29 mouse cellular contexts compared by ENCODE assay signal in the genomic region with DNA sequence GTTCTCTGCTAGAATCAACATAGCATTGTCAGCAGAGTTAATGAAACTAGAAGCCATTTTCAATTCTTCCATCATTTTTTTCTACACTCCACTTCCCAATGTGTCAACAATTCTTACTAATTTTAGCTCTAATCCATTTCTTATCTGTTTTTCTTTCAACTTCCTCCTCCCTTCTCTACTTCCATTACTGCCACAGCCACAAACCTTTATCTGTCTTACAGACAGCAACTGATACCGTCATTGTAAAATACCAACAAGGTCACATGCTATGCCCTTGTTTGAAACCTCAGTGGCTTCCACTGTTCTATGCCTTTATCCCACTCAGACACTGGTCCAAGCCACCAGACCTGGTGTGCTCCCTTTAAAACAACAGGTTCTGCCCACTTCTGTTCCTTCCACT. TPM values are rescaled to one million over a fixed set of nuclear protein-coding genes. Genes with fewer than 3 reads are reported as not detected.
A peak's percentile ranks its signal among the peaks of the same experiment; 100 is the strongest.
DNase-seq lines count a peak whose midpoint lies in the region; ATAC-seq and TF ChIP-seq lines count a peak whose summit lies in the region.
"Had no signal": no experiment of that assay in that cellular context is flagged by ENCODE, and none has a peak within 500 bp of the region (broad histone marks: within the 10 kb centered on the region; RNA-seq: fewer than 3 reads in every experiment).

No protein-coding gene starts in this region.

- H3K9ac ChIP-seq in heart, embryonic 12.5 days: no peak overlapping the region
- H3K9ac ChIP-seq in intestine, embryonic 15.5 days: no peak overlapping the region
- H3K9ac ChIP-seq: forebrain, embryonic 13.5 days; liver, embryonic 15.5 days; lung, embryonic 15.5 days; midbrain, embryonic 12.5 days had no signal

- H3K27me3 ChIP-seq in heart, embryonic 12.5 days (replicated peaks): no peaks in the 10 kb centered on the region
- H3K27me3 ChIP-seq in G1E (ENCODE audit: insufficient read depth, low read length): no peaks in the 10 kb centered on the region
- no peaks in the 10 kb centered on the region for H3K27me3 ChIP-seq in intestine, embryonic 15.5 days (replicated peaks)
- H3K27me3 ChIP-seq: forebrain, embryonic 13.5 days; liver, embryonic 15.5 days; lung, embryonic 15.5 days; midbrain, embryonic 12.5 days had no signal

- no peak for ATAC-seq in heart, embryonic 12.5 days (ENCODE audit: insufficient number of reproducible peaks, low FRiP score)
- ATAC-seq in G1E (ENCODE audit: extremely low read depth, insufficient number of reproducible peaks, low FRiP score, poor library complexity, severe bottlenecking): peak; percentile 90
- ATAC-seq in intestine, embryonic 15.5 days: peak; percentile 66; the same call in 1 of the 2 replicates
- ATAC-seq in megakaryocyte-erythroid progenitor cell, adult 5-6 weeks (replicated peaks; ENCODE audit: low FRiP score, low TSS enrichment, poor library complexity, severe bottlenecking): peak; percentile 50
- ATAC-seq: forebrain, embryonic 13.5 days; hindbrain, embryonic 16.5 days had no signal

- 0 out of 2 replicates have a peak overlapping the region, but pooled peaks have one; percentile 10 for H3K4me2 ChIP-seq in heart, embryonic 12.5 days
- H3K4me2 ChIP-seq in intestine, embryonic 15.5 days (replicated peaks): no peak overlapping the region
- H3K4me2 ChIP-seq: forebrain, embryonic 13.5 days; liver, embryonic 15.5 days; lung, embryonic 15.5 days; midbrain, embryonic 12.5 days had no signal

- H3K36me3 ChIP-seq in heart, embryonic 12.5 days: peaks cover 17% of the 10 kb centered on the region
- peaks cover 64% of the 10 kb centered on the region for H3K36me3 ChIP-seq in G1E (replicated peaks)
- H3K36me3 ChIP-seq in intestine, embryonic 15.5 days: 0 out of 2 replicates have a peak, but pooled peaks cover 4% of the 10 kb centered on the region

- H3K27ac ChIP-seq in heart, embryonic 12.5 days (ENCODE audit: poor library complexity, severe bottlenecking): peak overlapping the region; percentile 75
- 0 out of 2 replicates have a peak overlapping the region, but pooled peaks have one; percentile 23 for H3K27ac ChIP-seq in intestine, embryonic 15.5 days
- H3K27ac ChIP-seq: forebrain, embryonic 13.5 days; limb, embryonic 10.5 days; liver, embryonic 15.5 days; lung, embryonic 15.5 days; midbrain, embryonic 12.5 days had no signal

- no peak overlapping the region for H3K4me3 ChIP-seq in heart, embryonic 12.5 days
- H3K4me3 ChIP-seq in G1E (ENCODE audit: low read depth, low read length): no peak overlapping the region
- no peak overlapping the region for H3K4me3 ChIP-seq in intestine, embryonic 15.5 days (replicated peaks)
- H3K4me3 ChIP-seq: forebrain, embryonic 13.5 days; limb, embryonic 10.5 days; liver, embryonic 15.5 days; lung, embryonic 15.5 days; midbrain, embryonic 12.5 days had no signal

- H3K4me1 ChIP-seq in heart, embryonic 12.5 days (replicated peaks): peaks cover 18% of the 10 kb centered on the region
- peaks cover 43% of the 10 kb centered on the region for H3K4me1 ChIP-seq in G1E (ENCODE audit: insufficient read depth, low read depth, low read length)
- H3K4me1 ChIP-seq in intestine, embryonic 15.5 days (replicated peaks): no peaks in the 10 kb centered on the region
- H3K4me1 ChIP-seq: limb, embryonic 10.5 days; midbrain, embryonic 12.5 days had no signal

- no peak for TF ChIP-seq CTCF in G1E (IDR thresholded peaks at IDR 0.05; ENCODE audit: low read depth, low read length)

- intact Hi-C loops in heart, postnatal 10 days (cut with DNase I): no loop called here

- WGBS in heart, embryonic 12.5 days: 2% methylated on average over 1 of the region's 1 CpGs
- 51% methylated on average over 1 of the region's 1 CpGs for WGBS in intestine, embryonic 15.5 days

- H3K9me3 ChIP-seq in heart, embryonic 12.5 days (replicated peaks): no peaks in the 10 kb centered on the region
- H3K9me3 ChIP-seq in G1E (replicated peaks): no peaks in the 10 kb centered on the region
- no peaks in the 10 kb centered on the region for H3K9me3 ChIP-seq in intestine, embryonic 15.5 days
- H3K9me3 ChIP-seq: forebrain, embryonic 13.5 days; limb, embryonic 10.5 days; liver, embryonic 15.5 days; lung, embryonic 15.5 days; midbrain, embryonic 12.5 days had no signal

- DNase-seq in heart, postnatal 10 days: no peak
- DNase-seq in G1E (ENCODE audit: low spot score): peak; percentile 53
- no peak for DNase-seq in right cerebral cortex, adult 2 months (ENCODE audit: low spot score in 2 of 2)
- no peak for DNase-seq in cerebellum, postnatal 4 days (ENCODE audit: low spot score in 2 of 2)
- no peak for DNase-seq in layer of hippocampus, adult 18-20 months (ENCODE audit: low spot score in 2 of 2)
- DNase-seq: adrenal gland, adult 2 months; cerebellum, adult 2 months; cerebellum, postnatal 25 days; kidney, adult 11 months; liver; lung, postnatal 4 days; right cerebral cortex, postnatal 25 days; thymus, postnatal 25 days had no signal

RNA-seq across cellular contexts. Expression of gene Cbl, which starts 39.8 kb away (rescaled TPM):
- 18.3 and 20.0 TPM in 2 replicates for polyA plus RNA-seq in heart, embryonic 12.5 days (2016; fragmentation: Nextera tagmentation; extraction: Ambion mirVana)
- 10 to 100 TPM; 30.9 to 31.3 TPM for total RNA-seq in heart, postnatal 10 days (2021)
- total RNA-seq in G1E (2014; fragmentation: Nextera tagmentation): 137 and 159 TPM in 2 replicates
- 23.6 and 25.5 TPM in 2 replicates for total RNA-seq in G1E (2017)
- polyA plus RNA-seq in G1E (2012): 17.2 and 20.3 TPM in 2 replicates
- polyA plus RNA-seq in intestine, embryonic 15.5 days (2015; fragmentation: Nextera tagmentation; extraction: Ambion mirVana): 13.2 and 14.8 TPM in 2 replicates
- 36.5 and 38.8 TPM in 2 replicates for total RNA-seq in megakaryocyte-erythroid progenitor cell, adult 5-6 weeks (2014; fragmentation: Nextera tagmentation)
- total RNA-seq in megakaryocyte-erythroid progenitor cell, adult 5-6 weeks (2017): 8.4 and 39.5 TPM in 2 replicates
- total RNA-seq in layer of hippocampus, adult 18-20 months (2021): 10 to 100 TPM; 59.8 to 66.3 TPM

RNA-seq across cellular contexts. Expression of gene Ccdc153, which starts 46.5 kb away (rescaled TPM):
- not detected in 2 replicates for polyA plus RNA-seq in heart, embryonic 12.5 days (2016; fragmentation: Nextera tagmentation; extraction: Ambion mirVana)
- total RNA-seq in heart, postnatal 10 days (2021): not detected
- total RNA-seq in G1E (2014; fragmentation: Nextera tagmentation) (not detected in 2 replicates), G1E (2017) (not detected in 2 replicates)
- polyA plus RNA-seq in G1E (2012): not detected in 2 replicates
- not detected in 2 replicates for polyA plus RNA-seq in intestine, embryonic 15.5 days (2015; fragmentation: Nextera tagmentation; extraction: Ambion mirVana)
- total RNA-seq in megakaryocyte-erythroid progenitor cell, adult 5-6 weeks (2014; fragmentation: Nextera tagmentation): not detected in 2 replicates
- total RNA-seq in megakaryocyte-erythroid progenitor cell, adult 5-6 weeks (2017): not detected in 2 replicates
- total RNA-seq in layer of hippocampus, adult 18-20 months (2021): 1 to 10 TPM; 4.7 to 6.1 TPM
- total RNA-seq: ES-E14; gastrocnemius, adult 8-10 months; hematopoietic stem cell, adult 5-6 weeks had no signal
- polyA plus RNA-seq: forebrain, embryonic 13.5 days; hindbrain, embryonic 16.5 days; kidney, embryonic 16.5 days; large intestine, adult 2 months; limb, embryonic 10.5 days; liver, embryonic 15.5 days; midbrain, embryonic 12.5 days; neural tube, embryonic 11.5 days; spleen, adult 2 months had no signal

RNA-seq across cellular contexts. Expression of gene Pdzd3, which starts 57.3 kb away (rescaled TPM):
- polyA plus RNA-seq in heart, embryonic 12.5 days (2016; fragmentation: Nextera tagmentation; extraction: Ambion mirVana): not detected in 2 replicates
- 1 to 10 TPM; 2.3 to 3.3 TPM for total RNA-seq in heart, postnatal 10 days (2021)
- total RNA-seq in G1E (2014; fragmentation: Nextera tagmentation): not detected in 2 replicates
- not detected in 2 replicates for total RNA-seq in G1E (2017)
- not detected in 2 replicates for polyA plus RNA-seq in G1E (2012)
- 11.7 and 12.9 TPM in 2 replicates for polyA plus RNA-seq in intestine, embryonic 15.5 days (2015; fragmentation: Nextera tagmentation; extraction: Ambion mirVana)
- total RNA-seq in megakaryocyte-erythroid progenitor cell, adult 5-6 weeks (2014; fragmentation: Nextera tagmentation): not detected in 2 replicates
- not detected in 2 replicates for total RNA-seq in megakaryocyte-erythroid progenitor cell, adult 5-6 weeks (2017)
- total RNA-seq in layer of hippocampus, adult 18-20 months (2021): 1 to 10 TPM in 1 of 2 experiments, under 1 TPM in 1; 0.86 to 1.5 TPM
- total RNA-seq: adrenal gland, adult 2 months had no signal
- polyA plus RNA-seq: adrenal gland, adult 2 months; limb, embryonic 10.5 days; liver, embryonic 15.5 days; lung, embryonic 15.5 days; neural tube, embryonic 11.5 days had no signal

RNA-seq across cellular contexts. Expression of gene Mcam, which starts 59.7 kb away (rescaled TPM):
- 129 and 130 TPM in 2 replicates for polyA plus RNA-seq in heart, embryonic 12.5 days (2016; fragmentation: Nextera tagmentation; extraction: Ambion mirVana)
- 100 to 1,000 TPM; 147 to 156 TPM for total RNA-seq in heart, postnatal 10 days (2021)
- total RNA-seq in G1E (2014; fragmentation: Nextera tagmentation) (not detected in 2 replicates), G1E (2017) (0.06 and 0.16 TPM in 2 replicates)
- polyA plus RNA-seq in G1E (2012): not detected in 2 replicates
- 40.0 and 43.5 TPM in 2 replicates for polyA plus RNA-seq in intestine, embryonic 15.5 days (2015; fragmentation: Nextera tagmentation; extraction: Ambion mirVana)
- total RNA-seq in megakaryocyte-erythroid progenitor cell, adult 5-6 weeks (2014; fragmentation: Nextera tagmentation): not detected in 2 replicates
- total RNA-seq in megakaryocyte-erythroid progenitor cell, adult 5-6 weeks (2017): 0.09 TPM in 1 of 2 replicates, not detected in the other
- 10 to 100 TPM in 1 of 2 experiments, 1 to 10 TPM in 1; 7.9 to 11.3 TPM for total RNA-seq in layer of hippocampus, adult 18-20 months (2021)

Comparison
In these comparisons a context has a peak if more than half of its experiments do, and no peak if none do; other contexts are left out.
1. RNA of gene Ccdc153, which starts 46.5 kb away (total RNA-seq): 4.7 to 6.1 TPM in layer of hippocampus, adult 18-20 months; not detected in heart, postnatal 10 days, not detected in G1E and not detected in megakaryocyte-erythroid progenitor cell, adult 5-6 weeks; every median in the first group is over 4 times any median in the second.